Mouse (Mus musculus) hindbrain, embryonic 11.5 days (tissue): ENCODE measurements around the gene Fsd1l. TPM values are rescaled to one million over a fixed set of nuclear protein-coding genes. Genes with fewer than 3 reads are reported as not detected.
A peak's percentile ranks its signal among the peaks of the same experiment; 100 is the strongest.

Experiments
- ATAC-seq: fragments of 200-750 bp; cut with Nextera tagmentation; 2 replicates; pipeline ENCODE4 v1.8.0; 2017; ENCODE audit warnings: mild to moderate bottlenecking, moderate TSS enrichment, moderate library complexity; ENCODE audit not compliant: low FRiP score
- DNase-seq: peaks from one replicate; pipeline ENCODE4 v3.0.0-alpha.2; 2015; ENCODE audit warnings: low spot score
- H3K27ac ChIP-seq: fragments of 300-500 bp; sonication (generic); 2 replicates; pipeline ENCODE4 v1.5.1; 2014; ENCODE audit warnings: mild to moderate bottlenecking, low read depth, low read length
- H3K27me3 ChIP-seq: fragments of 300-500 bp; sonication (generic); 2 replicates; pipeline ENCODE4 v1.6.1; 2014; ENCODE audit warnings: mild to moderate bottlenecking, low read length, moderate library complexity, mixed read lengths; ENCODE audit not compliant: control insufficient read depth, insufficient read depth
- H3K36me3 ChIP-seq: fragments of 300-500 bp; sonication (generic); 2 replicates; pipeline ENCODE4 v1.6.1; 2014; ENCODE audit warnings: mild to moderate bottlenecking, low read length, moderate library complexity, mixed read lengths; ENCODE audit not compliant: control insufficient read depth, insufficient read depth
- H3K4me1 ChIP-seq: fragments of 300-500 bp; sonication (generic); replicated peaks from 2 replicates; pipeline ENCODE4 v1.6.1; 2014; ENCODE audit warnings: low read length, mixed read lengths; ENCODE audit not compliant: control insufficient read depth, insufficient read depth
- H3K4me2 ChIP-seq: fragments of 300-500 bp; sonication (generic); replicated peaks from 2 replicates; pipeline ENCODE4 v1.6.1; 2014; ENCODE audit warnings: mild to moderate bottlenecking, low read depth, low read length
- H3K4me3 ChIP-seq: fragments of 300-500 bp; sonication (generic); 2 replicates; pipeline ENCODE4 v1.5.1; 2014; ENCODE audit warnings: low read depth, low read length
- H3K9ac ChIP-seq: fragments of 300-500 bp; sonication (generic); 2 replicates; pipeline ENCODE4 v1.6.1; 2014; ENCODE audit warnings: low read depth, low read length
- H3K9me3 ChIP-seq: fragments of 300-500 bp; sonication (generic); 2 replicates; pipeline ENCODE4 v1.6.1; 2016; ENCODE audit warnings: low read length; ENCODE audit not compliant: control insufficient read depth
- WGBS: fragments of 180-500 bp; shearing (Covaris S2); extraction: QIAGEN DNeasy Blood & Tissue Kit; methylation state at CpG from one replicate; pipeline ENCODE4 v1.1.7; 2014; 5-methylcytosine and 5-hydroxymethylcytosine counted together
- polyA plus RNA-seq: library from polyadenylated mRNA; unstranded; fragments of >200 nt; fragmentation: Nextera tagmentation; extraction: Ambion mirVana; gene quantifications from 2 replicates; pipeline ENCODE4 v1.2.1, GENCODE M21; 2014

Gene Fsd1l
- polyA plus RNA-seq = 21.1 and 30.9 TPM in 2 replicates

DNA sequence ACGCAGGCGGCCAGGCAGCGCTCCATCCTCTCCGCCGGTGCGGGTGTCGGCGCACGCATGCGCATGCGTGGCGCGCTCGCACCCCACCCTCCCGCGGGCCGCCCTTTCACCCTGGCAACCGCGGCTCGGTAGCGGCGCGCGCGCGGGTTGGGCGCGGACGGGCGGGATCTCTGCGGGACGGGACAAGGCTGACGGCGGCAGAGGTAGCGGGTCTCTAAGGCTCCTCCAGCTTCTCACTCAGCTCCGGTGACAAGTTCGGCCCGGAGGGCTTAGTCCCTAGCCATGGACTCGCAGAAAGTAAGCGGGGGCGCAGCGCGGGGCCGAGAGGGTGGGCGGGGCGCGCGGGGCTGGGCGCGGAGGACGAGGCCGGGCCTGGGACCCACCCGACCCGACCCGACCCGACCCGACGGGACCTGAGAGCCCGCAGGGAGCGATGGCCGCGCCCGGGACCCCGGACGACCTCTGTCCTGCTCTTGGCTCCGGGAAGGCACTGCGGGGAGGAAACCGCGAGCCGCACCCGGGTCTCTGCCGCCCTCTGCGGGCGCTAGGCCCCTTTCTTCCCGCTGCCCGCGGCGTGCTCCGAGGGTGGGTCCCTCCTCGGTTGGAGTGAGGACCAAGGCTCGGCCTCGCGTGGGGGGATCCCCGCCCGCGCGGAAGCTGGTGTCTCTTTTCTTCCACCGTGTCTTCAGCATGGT is at the start of gene Fsd1l:
Fsd1l (plus strand) TSS at position 156 of the 695 bp plus-strand sequence.
- WGBS = under 1% methylated on average over 59 of the region's 88 CpGs
- Histone ChIP-seq H3K4me3 (peak within 1 kb of the TSS; percentile 65), H3K9me3 (no peaks in the 10 kb centered on the region), H3K4me2 (peak within 1 kb of the TSS; percentile 68), H3K27ac (peak within 1 kb of the TSS; percentile 82), H3K4me1 (no peaks in the 10 kb centered on the region), H3K27me3 (no peaks in the 10 kb centered on the region), H3K9ac (peak within 1 kb of the TSS; percentile 66), H3K36me3 (no peaks in the 10 kb centered on the region)
- ATAC-seq (peak; percentile 91), DNase-seq (peak; percentile 91)

- no peak overlapping the region for H3K9ac ChIP-seq
- H3K9me3 ChIP-seq = no peaks in the 10 kb centered on the region
- H3K27me3 ChIP-seq = no peaks in the 10 kb centered on the region
- H3K4me1 ChIP-seq = no peaks in the 10 kb centered on the region
- ATAC-seq (no peak), DNase-seq (no peak)
- H3K36me3 ChIP-seq = no peaks in the 10 kb centered on the region
- H3K27ac ChIP-seq = no peak overlapping the region
- no peak overlapping the region for H3K4me3 ChIP-seq
- H3K4me2 ChIP-seq = no peak overlapping the region
These were observed 43.6 kb upstream of the Fsd1l start for GRCm38 (mm10) chr4:53587676-53588075.

DNA sequence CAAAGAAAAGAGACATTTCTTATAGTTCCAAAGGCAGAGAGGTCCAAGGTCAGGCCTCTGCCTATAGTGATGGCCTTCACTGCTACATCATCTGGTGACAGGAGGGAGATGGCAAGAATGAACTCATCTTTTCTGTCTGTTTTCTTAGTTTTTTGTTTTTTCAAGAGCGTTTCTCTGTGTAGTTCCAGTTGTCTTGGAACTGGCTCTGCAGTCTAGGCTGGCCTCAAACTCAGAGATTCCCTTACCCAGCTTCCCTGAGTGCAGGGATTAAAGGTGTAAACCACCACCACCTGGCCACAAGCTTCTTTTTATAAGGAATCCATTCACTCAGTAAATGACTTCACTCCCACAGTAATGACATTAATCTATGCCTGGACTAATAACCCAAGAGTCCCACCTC is 42.3 kb upstream of the Fsd1l start:
- 72% methylated on average over 1 of the region's 1 CpGs for WGBS
- H3K9me3 ChIP-seq = no peaks in the 10 kb centered on the region
- H3K36me3 ChIP-seq = no peaks in the 10 kb centered on the region
- no peak overlapping the region for H3K27ac ChIP-seq
- no peak overlapping the region for H3K4me2 ChIP-seq
- DNase-seq (no peak), ATAC-seq (no peak)
- no peaks in the 10 kb centered on the region for H3K27me3 ChIP-seq
- no peak overlapping the region for H3K9ac ChIP-seq
- H3K4me3 ChIP-seq = no peak overlapping the region
- H3K4me1 ChIP-seq = no peaks in the 10 kb centered on the region

DNA sequence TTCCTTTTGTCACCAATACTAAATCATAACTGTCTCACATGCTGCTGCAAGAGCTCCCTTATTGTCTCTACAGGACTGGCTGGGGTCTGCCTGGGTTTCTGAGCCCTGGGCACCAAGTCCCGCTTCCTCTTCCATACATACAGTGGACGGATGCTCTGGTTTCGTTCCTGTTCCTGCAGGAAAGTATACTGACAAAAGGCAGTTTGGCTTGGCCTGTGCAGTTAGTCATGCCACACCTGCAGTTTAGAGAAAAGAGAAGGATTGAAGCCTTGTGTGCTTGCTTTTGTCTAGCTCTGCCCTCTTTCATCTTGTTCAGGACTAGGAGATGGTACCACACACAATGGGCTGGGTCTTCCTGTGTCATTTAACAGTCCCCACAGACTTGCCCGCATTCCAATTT is 41.8 kb upstream of the Fsd1l start:
- no peak overlapping the region for H3K4me3 ChIP-seq
- no peak overlapping the region for H3K9ac ChIP-seq
- H3K27me3 ChIP-seq = no peaks in the 10 kb centered on the region
- no peaks in the 10 kb centered on the region for H3K4me1 ChIP-seq
- H3K36me3 ChIP-seq = no peaks in the 10 kb centered on the region
- H3K9me3 ChIP-seq = no peaks in the 10 kb centered on the region
- ATAC-seq (no peak), DNase-seq (no peak)
- no peak overlapping the region for H3K27ac ChIP-seq
- no peak overlapping the region for H3K4me2 ChIP-seq
- WGBS = 88% methylated on average over 4 of the region's 4 CpGs

- Histone ChIP-seq H3K4me3 (no peak overlapping the region), H3K4me2 (no peak overlapping the region), H3K9ac (no peak overlapping the region), H3K4me1 (no peaks in the 10 kb centered on the region), H3K36me3 (no peaks in the 10 kb centered on the region), H3K9me3 (no peaks in the 10 kb centered on the region), H3K27me3 (no peaks in the 10 kb centered on the region), H3K27ac (no peak overlapping the region)
- ATAC-seq (no peak), DNase-seq (no peak)
- 90% methylated on average over 4 of the region's 4 CpGs for WGBS
These were observed 41.1 kb upstream of the Fsd1l start for GRCm38 (mm10) chr4:53590163-53590562.

GRCm38 (mm10) chr4:53590691-53591447 is 40.4 kb upstream of the Fsd1l start:
- H3K36me3 ChIP-seq = no peaks in the 10 kb centered on the region
- 86% methylated on average over 7 of the region's 7 CpGs for WGBS

GRCm38 (mm10) chr4:53591536-53591935 is 39.7 kb upstream of the Fsd1l start:
- Histone ChIP-seq H3K4me3 (no peak overlapping the region), H3K4me1 (no peaks in the 10 kb centered on the region), H3K36me3 (no peaks in the 10 kb centered on the region), H3K9me3 (no peaks in the 10 kb centered on the region), H3K4me2 (no peak overlapping the region), H3K9ac (no peak overlapping the region), H3K27ac (no peak overlapping the region), H3K27me3 (no peaks in the 10 kb centered on the region)
- 86% methylated on average over 11 of the region's 11 CpGs for WGBS
- ATAC-seq = no peak
- DNase-seq = no peak

More at GRCm38 (mm10) chr4:53590691-53591447, 40.4 kb upstream of the Fsd1l start:
- Histone ChIP-seq H3K27ac (no peak overlapping the region), H3K9me3 (no peaks in the 10 kb centered on the region), H3K27me3 (no peaks in the 10 kb centered on the region), H3K4me3 (no peak overlapping the region), H3K4me2 (no peak overlapping the region), H3K4me1 (no peaks in the 10 kb centered on the region), H3K9ac (no peak overlapping the region)
- no peak for DNase-seq
- ATAC-seq = no peak

DNA sequence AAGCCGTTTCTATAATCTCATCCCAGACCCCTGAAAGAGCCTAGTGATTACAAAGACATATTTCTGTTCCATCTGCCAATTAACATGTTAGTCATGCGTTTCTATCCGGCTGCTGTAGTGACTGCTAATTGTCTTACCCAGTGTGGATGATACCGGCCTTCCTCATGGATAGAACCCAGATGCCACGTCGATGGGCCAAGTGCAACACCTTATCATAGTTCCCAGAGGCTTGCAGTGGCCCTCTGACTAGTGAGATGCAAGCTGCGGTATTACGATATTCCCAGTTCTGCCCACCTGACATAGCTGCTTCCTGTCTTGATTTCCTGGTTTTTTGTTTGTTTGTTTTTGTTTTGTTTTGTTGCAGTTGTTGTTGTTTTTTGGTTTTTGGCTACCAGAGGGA is 39.3 kb upstream of the Fsd1l start:
- 81% methylated on average over 8 of the region's 8 CpGs for WGBS
- H3K27me3 ChIP-seq = no peaks in the 10 kb centered on the region

DNA sequence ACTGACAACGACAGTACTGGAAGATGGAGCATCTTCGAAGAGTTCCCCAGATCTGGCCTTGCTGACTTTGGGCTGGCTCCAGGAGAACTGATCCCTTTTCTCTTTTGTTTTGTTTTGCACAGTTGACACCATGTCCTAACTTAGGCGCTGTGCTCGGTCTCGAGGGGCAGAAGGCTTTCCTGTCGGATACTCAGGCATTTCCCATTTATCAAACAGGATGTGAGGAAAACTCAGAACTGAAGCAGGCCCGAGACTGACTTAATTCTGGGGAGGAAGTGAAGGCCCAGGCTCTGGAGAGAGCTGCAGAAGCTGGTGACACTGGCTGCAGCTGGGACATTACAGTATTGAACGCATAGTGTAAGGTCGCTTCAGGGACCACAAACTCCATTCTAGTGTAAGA is 38.9 kb upstream of the Fsd1l start:
- no peak overlapping the region for H3K9ac ChIP-seq
- 71% methylated on average over 9 of the region's 9 CpGs for WGBS
- no peak overlapping the region for H3K4me2 ChIP-seq
- no peak overlapping the region for H3K27ac ChIP-seq
- no peaks in the 10 kb centered on the region for H3K36me3 ChIP-seq
- H3K4me1 ChIP-seq = no peaks in the 10 kb centered on the region
- DNase-seq (no peak), ATAC-seq (no peak)
- no peak overlapping the region for H3K4me3 ChIP-seq
- no peaks in the 10 kb centered on the region for H3K9me3 ChIP-seq
- no peaks in the 10 kb centered on the region for H3K27me3 ChIP-seq

More for the DNA sequence above, 39.3 kb upstream of the Fsd1l start:
- ATAC-seq (no peak), DNase-seq (no peak)
- Histone ChIP-seq H3K27ac (no peak overlapping the region), H3K4me3 (no peak overlapping the region), H3K4me1 (no peaks in the 10 kb centered on the region), H3K9ac (no peak overlapping the region), H3K9me3 (no peaks in the 10 kb centered on the region), H3K36me3 (no peaks in the 10 kb centered on the region), H3K4me2 (no peak overlapping the region)
